Mouse (Mus musculus): Measurements from ENCODE around the gene Sdk1. TPM values are rescaled to one million over a fixed set of nuclear protein-coding genes. Genes with fewer than 3 reads are reported as not detected.
A peak's percentile ranks its signal among the peaks of the same experiment; 100 is the strongest.

Sdk1 gene
- polyA plus RNA-seq, 1 experiment from 2014 or later, result 0.59 TPM

DNA sequence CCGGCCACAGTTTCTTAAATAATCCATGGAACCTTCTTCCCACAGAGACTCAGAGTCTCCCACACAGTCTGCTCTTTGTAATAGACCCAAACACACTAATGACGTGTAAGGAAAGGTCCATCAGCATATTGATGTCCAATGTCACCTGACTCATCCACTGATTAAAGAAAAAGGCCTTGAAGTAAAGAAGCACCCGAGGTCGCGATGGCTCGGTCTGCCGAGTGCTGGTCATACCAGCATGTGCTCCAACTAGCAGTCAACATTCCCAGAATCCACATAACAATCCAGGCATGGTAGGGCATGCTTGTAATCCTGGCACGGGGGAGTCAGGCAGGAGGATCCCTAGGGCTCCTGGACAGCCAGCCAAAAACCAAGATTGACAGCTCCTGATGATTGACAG lies 436.6 kb downstream of the Sdk1 start:
- Histone ChIP-seq H3K9ac (ENCODE audit: low read length) (no peak overlapping the region), H3K4me2 (ENCODE audit: low read depth, low read length) (no peak overlapping the region), H3K4me3 (ENCODE audit: low read length) (no peak overlapping the region), H3K27me3 (ENCODE audit: control insufficient read depth, insufficient read depth, low read depth, low read length) (no peaks in the 10 kb centered on the region), H3K36me3 (ENCODE audit: control insufficient read depth, insufficient read depth, low read length) (no peaks in the 10 kb centered on the region), H3K9me3 (ENCODE audit: control insufficient read depth, low read length) (no peaks in the 10 kb centered on the region), H3K4me1 (replicated peaks; ENCODE audit: control insufficient read depth, insufficient read depth, low read length) (no peaks in the 10 kb centered on the region), H3K27ac (ENCODE audit: low read length) (no peak overlapping the region)
- WGBS, result 88% methylated on average over 8 of the region's 8 CpGs
- no peak for ATAC-seq (ENCODE audit: low read depth)

DNA sequence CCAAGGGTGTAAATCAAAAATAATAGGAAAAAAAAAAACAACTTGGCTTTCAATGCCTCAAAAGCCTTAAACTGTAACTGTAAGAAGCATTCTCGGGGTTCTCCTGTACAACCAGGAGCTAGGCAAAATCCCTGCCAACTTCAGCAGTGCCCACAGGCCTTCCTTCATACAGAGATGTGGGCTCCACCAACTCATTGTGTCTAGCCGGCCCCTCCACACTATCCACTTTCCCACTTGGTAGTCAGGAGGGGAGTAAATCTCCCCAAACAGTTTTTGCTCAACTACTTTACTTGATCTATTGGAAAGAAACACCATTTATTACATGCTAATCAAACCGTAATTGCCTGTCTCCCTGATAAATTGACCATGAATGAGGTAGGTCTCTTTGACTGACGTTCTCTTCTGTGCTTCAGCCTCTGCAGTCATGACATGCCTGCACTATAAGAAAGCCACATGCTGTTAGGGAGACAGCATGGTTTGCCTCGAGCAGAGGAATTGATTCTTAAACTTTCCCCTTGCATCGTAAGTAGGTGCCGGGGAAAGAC lies 445.7 kb downstream of the Sdk1 start:
- Histone ChIP-seq H3K27me3 (ENCODE audit: control insufficient read depth, insufficient read depth, low read depth, low read length) (no peaks in the 10 kb centered on the region), H3K4me1 (replicated peaks; ENCODE audit: control insufficient read depth, insufficient read depth, low read length) (peaks cover 3% of the 10 kb centered on the region; the same call in 1 of the 2 replicates), H3K36me3 (ENCODE audit: control insufficient read depth, insufficient read depth, low read length) (no peaks in the 10 kb centered on the region), H3K9ac (ENCODE audit: low read length) (no peak overlapping the region), H3K4me2 (ENCODE audit: low read depth, low read length) (no peak overlapping the region), H3K4me3 (ENCODE audit: low read length) (no peak overlapping the region), H3K9me3 (ENCODE audit: control insufficient read depth, low read length) (no peaks in the 10 kb centered on the region), H3K27ac (ENCODE audit: low read length) (no peak overlapping the region)
- 53% methylated on average over 7 of the region's 7 CpGs for WGBS
- no peak for ATAC-seq (ENCODE audit: low read depth)

- H3K4me1 ChIP-seq (replicated peaks; ENCODE audit: control insufficient read depth, insufficient read depth, low read length), result peaks cover 3% of the 10 kb centered on the region; the same call in 1 of the 2 replicates
- H3K4me3 ChIP-seq (ENCODE audit: low read length), result no peak overlapping the region
- ATAC-seq (ENCODE audit: low read depth), result no peak
- WGBS, result 90% methylated on average over 12 of the region's 12 CpGs
- no peaks in the 10 kb centered on the region for H3K36me3 ChIP-seq (ENCODE audit: control insufficient read depth, insufficient read depth, low read length)
- no peaks in the 10 kb centered on the region for H3K9me3 ChIP-seq (ENCODE audit: control insufficient read depth, low read length)
- no peak overlapping the region for H3K4me2 ChIP-seq (ENCODE audit: low read depth, low read length)
- H3K9ac ChIP-seq (ENCODE audit: low read length), result no peak overlapping the region
- no peaks in the 10 kb centered on the region for H3K27me3 ChIP-seq (ENCODE audit: control insufficient read depth, insufficient read depth, low read depth, low read length)
- H3K27ac ChIP-seq (ENCODE audit: low read length), result no peak overlapping the region
Measured at GRCm38 (mm10) chr5:141689442-141690105, 448.3 kb downstream of the Sdk1 start.

DNA sequence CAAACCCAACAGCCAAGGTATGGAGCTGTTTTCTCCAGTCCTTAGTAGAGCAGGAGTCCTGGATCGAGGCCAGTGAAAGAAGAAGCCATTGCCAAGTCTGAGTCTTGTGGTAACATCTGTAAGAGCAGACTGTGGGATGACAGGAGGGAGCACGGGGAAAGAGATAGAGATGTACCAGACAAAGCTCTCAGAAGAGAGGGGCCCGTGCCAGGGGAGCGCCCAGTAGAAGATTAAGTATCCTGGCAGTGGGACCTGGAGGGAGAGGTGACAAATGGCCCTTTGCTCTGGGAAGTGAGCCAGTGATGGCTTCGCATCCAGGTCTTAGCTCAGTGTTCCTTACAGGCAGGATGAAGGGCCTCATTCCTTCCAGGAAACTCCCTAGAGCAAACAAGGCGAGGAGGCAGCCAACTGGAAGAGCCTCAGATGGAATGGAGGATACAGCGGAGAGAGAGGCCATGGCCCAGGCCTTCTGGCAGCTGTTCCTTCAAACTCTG lies 450.2 kb downstream of the Sdk1 start:
- ATAC-seq (ENCODE audit: low read depth), result peak; percentile 57
- H3K4me1 ChIP-seq (replicated peaks; ENCODE audit: control insufficient read depth, insufficient read depth, low read length), result peaks cover 3% of the 10 kb centered on the region; the same call in 1 of the 2 replicates
- H3K4me3 ChIP-seq (ENCODE audit: low read length), result no peak overlapping the region
- no peak overlapping the region for H3K4me2 ChIP-seq (ENCODE audit: low read depth, low read length)
- H3K27ac ChIP-seq (ENCODE audit: low read length), result no peak overlapping the region
- WGBS, result 40% methylated on average over 7 of the region's 7 CpGs
- H3K36me3 ChIP-seq (ENCODE audit: control insufficient read depth, insufficient read depth, low read length), result no peaks in the 10 kb centered on the region
- H3K27me3 ChIP-seq (ENCODE audit: control insufficient read depth, insufficient read depth, low read depth, low read length), result no peaks in the 10 kb centered on the region
- H3K9ac ChIP-seq (ENCODE audit: low read length), result no peak overlapping the region
- H3K9me3 ChIP-seq (ENCODE audit: control insufficient read depth, low read length), result no peaks in the 10 kb centered on the region

GRCm38 (mm10) chr5:141693716-141694115 lies 452.4 kb downstream of the Sdk1 start:
- H3K4me3 ChIP-seq (ENCODE audit: low read length), result no peak overlapping the region
- 61% methylated on average over 6 of the region's 6 CpGs for WGBS
- no peak for ATAC-seq (ENCODE audit: low read depth)
- H3K4me2 ChIP-seq (ENCODE audit: low read depth, low read length), result no peak overlapping the region
- H3K9ac ChIP-seq (ENCODE audit: low read length), result no peak overlapping the region
- no peaks in the 10 kb centered on the region for H3K27me3 ChIP-seq (ENCODE audit: control insufficient read depth, insufficient read depth, low read depth, low read length)
- H3K27ac ChIP-seq (ENCODE audit: low read length), result no peak overlapping the region
- peaks cover 3% of the 10 kb centered on the region; the same call in 1 of the 2 replicates for H3K4me1 ChIP-seq (replicated peaks; ENCODE audit: control insufficient read depth, insufficient read depth, low read length)
- no peaks in the 10 kb centered on the region for H3K36me3 ChIP-seq (ENCODE audit: control insufficient read depth, insufficient read depth, low read length)
- H3K9me3 ChIP-seq (ENCODE audit: control insufficient read depth, low read length), result no peaks in the 10 kb centered on the region

DNA sequence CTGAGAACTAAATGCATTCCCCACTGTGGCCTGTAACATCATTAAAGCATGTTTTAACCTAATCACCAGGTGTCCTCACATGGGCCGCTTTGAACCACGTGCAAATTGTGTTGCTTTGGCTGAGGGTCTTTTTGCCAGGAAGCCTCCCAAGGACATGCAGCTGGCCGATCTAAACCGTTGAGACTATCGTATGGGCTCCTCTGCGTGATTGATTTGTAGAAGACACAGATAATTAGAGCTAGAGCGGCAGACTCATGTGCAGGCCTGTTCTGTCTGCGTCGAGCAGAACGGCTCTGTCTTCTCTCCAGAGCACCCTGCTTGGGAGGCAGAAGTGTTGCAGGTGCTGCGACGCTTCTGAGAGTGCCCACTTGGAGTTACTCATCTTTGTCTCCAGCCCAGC lies 453.6 kb downstream of the Sdk1 start:
- Histone ChIP-seq H3K4me3 (ENCODE audit: low read length) (no peak overlapping the region), H3K9ac (ENCODE audit: low read length) (no peak overlapping the region), H3K36me3 (ENCODE audit: control insufficient read depth, insufficient read depth, low read length) (no peaks in the 10 kb centered on the region), H3K27ac (ENCODE audit: low read length) (no peak overlapping the region), H3K4me1 (replicated peaks; ENCODE audit: control insufficient read depth, insufficient read depth, low read length) (peaks cover 3% of the 10 kb centered on the region; the same call in 1 of the 2 replicates), H3K4me2 (ENCODE audit: low read depth, low read length) (no peak overlapping the region), H3K9me3 (ENCODE audit: control insufficient read depth, low read length) (no peaks in the 10 kb centered on the region), H3K27me3 (ENCODE audit: control insufficient read depth, insufficient read depth, low read depth, low read length) (no peaks in the 10 kb centered on the region)
- no peak for ATAC-seq (ENCODE audit: low read depth)
- WGBS, result 54% methylated on average over 12 of the region's 12 CpGs

- Histone ChIP-seq H3K4me2 (ENCODE audit: low read depth, low read length) (no peak overlapping the region), H3K4me3 (ENCODE audit: low read length) (no peak overlapping the region), H3K27me3 (ENCODE audit: control insufficient read depth, insufficient read depth, low read depth, low read length) (no peaks in the 10 kb centered on the region)
Measured at GRCm38 (mm10) chr5:141698406-141698805, 457.1 kb downstream of the Sdk1 start.

GRCm38 (mm10) chr5:141720751-141721150 lies 479.5 kb downstream of the Sdk1 start:
- Histone ChIP-seq H3K4me3 (ENCODE audit: low read length) (no peak overlapping the region), H3K4me2 (ENCODE audit: low read depth, low read length) (no peak overlapping the region), H3K27ac (ENCODE audit: low read length) (no peak overlapping the region), H3K4me1 (replicated peaks; ENCODE audit: control insufficient read depth, insufficient read depth, low read length) (no peaks in the 10 kb centered on the region), H3K36me3 (ENCODE audit: control insufficient read depth, insufficient read depth, low read length) (no peaks in the 10 kb centered on the region), H3K9ac (ENCODE audit: low read length) (no peak overlapping the region), H3K9me3 (ENCODE audit: control insufficient read depth, low read length) (no peaks in the 10 kb centered on the region), H3K27me3 (ENCODE audit: control insufficient read depth, insufficient read depth, low read depth, low read length) (no peaks in the 10 kb centered on the region)
- ATAC-seq (ENCODE audit: low read depth), result no peak
- 75% methylated on average over 3 of the region's 3 CpGs for WGBS

More at GRCm38 (mm10) chr5:141698406-141698805, 457.1 kb downstream of the Sdk1 start:
- no peak for ATAC-seq (ENCODE audit: low read depth)
- Histone ChIP-seq H3K9me3 (ENCODE audit: control insufficient read depth, low read length) (no peaks in the 10 kb centered on the region), H3K4me1 (replicated peaks; ENCODE audit: control insufficient read depth, insufficient read depth, low read length) (no peaks in the 10 kb centered on the region), H3K9ac (ENCODE audit: low read length) (no peak overlapping the region), H3K36me3 (ENCODE audit: control insufficient read depth, insufficient read depth, low read length) (no peaks in the 10 kb centered on the region), H3K27ac (ENCODE audit: low read length) (no peak overlapping the region)
- WGBS, result 39% methylated on average over 3 of the region's 3 CpGs

DNA sequence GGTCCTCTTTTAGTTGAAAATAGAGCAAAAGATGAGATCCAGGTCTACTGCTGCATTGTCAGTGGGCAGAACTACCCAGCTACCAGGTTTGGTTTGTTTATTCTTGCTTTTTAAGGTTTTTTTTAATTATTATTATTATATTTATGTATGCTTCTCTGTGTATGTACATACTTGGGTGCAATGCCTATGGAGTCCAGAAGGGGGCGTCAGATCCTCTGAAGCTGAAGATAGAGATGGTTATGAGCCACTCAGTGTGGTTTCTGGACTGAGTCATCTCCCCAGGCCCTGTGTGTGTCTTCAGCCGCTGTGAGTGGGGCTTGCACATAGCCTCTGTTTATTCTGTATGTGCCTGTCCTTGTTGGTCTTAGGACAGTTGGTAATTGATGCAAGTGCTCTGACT lies 486.7 kb downstream of the Sdk1 start:
- H3K27ac ChIP-seq (ENCODE audit: low read length), result no peak overlapping the region
- WGBS, result 59% methylated on average over 2 of the region's 2 CpGs
- ATAC-seq (ENCODE audit: low read depth), result no peak
- H3K9me3 ChIP-seq (ENCODE audit: control insufficient read depth, low read length), result no peaks in the 10 kb centered on the region
- no peaks in the 10 kb centered on the region for H3K27me3 ChIP-seq (ENCODE audit: control insufficient read depth, insufficient read depth, low read depth, low read length)
- no peaks in the 10 kb centered on the region for H3K4me1 ChIP-seq (replicated peaks; ENCODE audit: control insufficient read depth, insufficient read depth, low read length)
- H3K9ac ChIP-seq (ENCODE audit: low read length), result no peak overlapping the region
- H3K4me2 ChIP-seq (ENCODE audit: low read depth, low read length), result no peak overlapping the region
- H3K4me3 ChIP-seq (ENCODE audit: low read length), result no peak overlapping the region
- H3K36me3 ChIP-seq (ENCODE audit: control insufficient read depth, insufficient read depth, low read length), result no peaks in the 10 kb centered on the region

Data from lung, embryonic 16.5 days (tissue).